Mouse (Mus musculus) liver, embryonic 14.5 days (tissue): ENCODE measurements around the gene Lair1. TPM values are rescaled to one million over a fixed set of nuclear protein-coding genes. Genes with fewer than 3 reads are reported as not detected.
A peak's percentile ranks its signal among the peaks of the same experiment; 100 is the strongest.

Source experiments
- ATAC-seq: fragments of 200-750 bp; cut with Nextera tagmentation; 2 replicates; pipeline ENCODE4 v1.8.0; 2017; ENCODE audit warnings: moderate number of reproducible peaks, mild to moderate bottlenecking, moderate library complexity; ENCODE audit not compliant: insufficient read depth
- DNase-seq, 3 experiments: peaks; one replicate each; pipeline ENCODE4 v3.0.0-alpha.2; 2012 to 2013; ENCODE audit warnings: low read depth in 3 of 3, low spot score in 3 of 3
- H3K27ac ChIP-seq: fragments of 300-500 bp; sonication (generic); 2 replicates; pipeline ENCODE4 v1.5.1; 2014; ENCODE audit warnings: moderate library complexity, mild to moderate bottlenecking, control low read depth, inconsistent platforms
- H3K27me3 ChIP-seq: fragments of 300-500 bp; sonication (generic); 2 replicates; pipeline ENCODE4 v1.6.1; 2014; ENCODE audit warnings: mild to moderate bottlenecking, low read length, moderate library complexity; ENCODE audit not compliant: control insufficient read depth, insufficient read depth
- H3K36me3 ChIP-seq: fragments of 300-500 bp; sonication (generic); replicated peaks from 2 replicates; pipeline ENCODE4 v1.6.1; 2014; ENCODE audit warnings: low read depth; ENCODE audit not compliant: control insufficient read depth, insufficient read depth
- H3K4me1 ChIP-seq, 2 experiments: fragments of 200-500 bp in 1 of 2; fragments of 300-500 bp in 1 of 2; sonication (generic) in 1 of 2; replicated peaks; 2 replicates each; pipeline ENCODE4 v1.6.1; 2012 to 2014; ENCODE audit warnings: antibody characterized with exemption in 1 of 2, inconsistent platforms in 1 of 2, low read length in 1 of 2; ENCODE audit not compliant: control insufficient read depth in 2 of 2, insufficient read depth in 2 of 2
- H3K4me2 ChIP-seq: fragments of 300-500 bp; sonication (generic); 2 replicates; pipeline ENCODE4 v1.6.1; 2014; ENCODE audit warnings: low read depth, mild to moderate bottlenecking, control low read depth, moderate library complexity
- H3K4me3 ChIP-seq, 2 experiments: fragments of 200-500 bp in 1 of 2; fragments of 300-500 bp in 1 of 2; sonication (generic) in 1 of 2; 2 replicates each; pipeline ENCODE4 v1.5.1; 2012 to 2014; ENCODE audit warnings: low read depth in 2 of 2, low read length in 2 of 2, mild to moderate bottlenecking in 2 of 2, control low read depth in 1 of 2, inconsistent platforms in 1 of 2, moderate library complexity in 1 of 2; ENCODE audit not compliant: insufficient read depth in 1 of 2
- H3K9ac ChIP-seq: fragments of 300-500 bp; sonication (generic); replicated peaks from 2 replicates; pipeline ENCODE4 v1.6.1; 2014; ENCODE audit warnings: mild to moderate bottlenecking, control low read depth, moderate library complexity
- H3K9me3 ChIP-seq: fragments of 300-500 bp; sonication (generic); 2 replicates; pipeline ENCODE4 v1.6.1; 2016; ENCODE audit warnings: low read length, mixed read lengths; ENCODE audit not compliant: control insufficient read depth
- CTCF ChIP-seq: IDR thresholded peaks from 2 replicates; pipeline ENCODE4 v1.5.1; 2016; ENCODE audit warnings: antibody characterized with exemption, low read depth, control low read depth
- EP300 ChIP-seq: IDR thresholded peaks from 2 replicates; pipeline ENCODE4 v1.6.1; 2016; ENCODE audit warnings: antibody characterized with exemption, low read depth
- WGBS: fragments of 180-500 bp; shearing (Covaris S2); extraction: QIAGEN DNeasy Blood & Tissue Kit; methylation state at CpG from one replicate; pipeline ENCODE4 v1.1.7; 2014; ENCODE audit not compliant: insufficient replicate concordance; 5-methylcytosine and 5-hydroxymethylcytosine counted together
- polyA plus RNA-seq, 2 experiments: library from polyadenylated mRNA; depleted of rRNA in 1 of 2; stranded (reverse) in 1 of 2; unstranded in 1 of 2; fragments of >200 nt; fragmentation: Nextera tagmentation in 1 of 2; extraction: Ambion mirVana in 1 of 2; gene quantifications; 2 replicates each; pipeline versions ENCODE4 v1.2.1 to v1.2.3; 2012 to 2014

The Lair1 gene
- polyA plus RNA-seq, 2 experiments: 1.3 to 2.2 TPM

- ATAC-seq: no peak
- Histone ChIP-seq H3K4me1 (peaks cover 2 to 26% of the 10 kb centered on the region in 2 experiments; a peak in 3 of 4 replicates), H3K27me3 (no peaks in the 10 kb centered on the region), H3K9me3 (no peaks in the 10 kb centered on the region), H3K9ac (no peak overlapping the region), H3K4me2 (no peak overlapping the region), H3K27ac (no peak overlapping the region), H3K4me3 (no peak overlapping the region), H3K36me3 (no peaks in the 10 kb centered on the region)
- DNase-seq: no peak
- no peak for TF ChIP-seq CTCF
- no peak for TF ChIP-seq EP300
Measured at GRCm38 (mm10) chr7:4085562-4085961, 22.6 kb upstream of the Lair1 start.

- no peak for TF ChIP-seq EP300
- no peak for TF ChIP-seq CTCF
- Histone ChIP-seq H3K4me1 (peaks cover 2 to 16% of the 10 kb centered on the region in 2 experiments; a peak in 3 of 4 replicates), H3K27ac (no peak overlapping the region), H3K9ac (no peak overlapping the region), H3K4me2 (no peak overlapping the region), H3K27me3 (no peaks in the 10 kb centered on the region), H3K9me3 (no peaks in the 10 kb centered on the region), H3K4me3 (no peak overlapping the region), H3K36me3 (no peaks in the 10 kb centered on the region)
- ATAC-seq (no peak), DNase-seq (no peak)
- 53% methylated on average over 6 of the region's 6 CpGs for WGBS
Measured at GRCm38 (mm10) chr7:4084161-4084560, 21.2 kb upstream of the Lair1 start.

- no peaks in the 10 kb centered on the region for H3K9me3 ChIP-seq
- no peaks in the 10 kb centered on the region for H3K27me3 ChIP-seq
- H3K36me3 ChIP-seq: no peaks in the 10 kb centered on the region
- WGBS: 4% methylated on average over 2 of the region's 2 CpGs
- no peak overlapping the region for H3K4me3 ChIP-seq
- TF ChIP-seq CTCF (no peak), EP300 (no peak)
- H3K4me2 ChIP-seq: peak overlapping the region; percentile 34
- peak in 1 of 3 experiments; percentile 41 for DNase-seq
- H3K4me1 ChIP-seq: peaks cover 0 to 7% of the 10 kb centered on the region in 2 experiments; a peak in 2 of 4 replicates
- 0 out of 2 replicates have a peak, but pooled peaks have one; percentile 35 for ATAC-seq
- no peak overlapping the region for H3K9ac ChIP-seq
- H3K27ac ChIP-seq: no peak overlapping the region
Measured at GRCm38 (mm10) chr7:4082804-4083203, 19.8 kb upstream of the Lair1 start.

GRCm38 (mm10) chr7:4081706-4082105 is 18.7 kb upstream of the Lair1 start:
- Histone ChIP-seq H3K36me3 (no peaks in the 10 kb centered on the region), H3K27me3 (no peaks in the 10 kb centered on the region), H3K27ac (no peak overlapping the region), H3K4me1 (peaks cover 0 to 5% of the 10 kb centered on the region in 2 experiments; a peak in 1 of 4 replicates), H3K9me3 (no peaks in the 10 kb centered on the region), H3K4me2 (no peak overlapping the region), H3K9ac (no peak overlapping the region), H3K4me3 (no peak overlapping the region)
- DNase-seq: no peak
- TF ChIP-seq EP300 (no peak), CTCF (no peak)
- ATAC-seq: no peak

GRCm38 (mm10) chr7:4080552-4080951 is 17.5 kb upstream of the Lair1 start:
- 44% methylated on average over 4 of the region's 4 CpGs for WGBS
- peaks cover 0 to 5% of the 10 kb centered on the region in 2 experiments; a peak in 1 of 4 replicates for H3K4me1 ChIP-seq
- no peak overlapping the region for H3K4me3 ChIP-seq
- TF ChIP-seq EP300 (no peak), CTCF (no peak)
- no peaks in the 10 kb centered on the region for H3K27me3 ChIP-seq
- DNase-seq: no peak
- H3K4me2 ChIP-seq: no peak overlapping the region
- H3K9me3 ChIP-seq: no peaks in the 10 kb centered on the region
- no peak overlapping the region for H3K27ac ChIP-seq
- no peaks in the 10 kb centered on the region for H3K36me3 ChIP-seq
- no peak overlapping the region for H3K9ac ChIP-seq
- no peak for ATAC-seq
